Mouse (Mus musculus): ENCODE results near the gene Ifrd2.

- TF ChIP-seq EP300 (IDR thresholded peaks at IDR 0.05; ENCODE audit: low read depth) = no peak
- no peak for TF ChIP-seq CTCF (IDR thresholded peaks at IDR 0.05; ENCODE audit: low read depth)
Observed at GRCm38 (mm10) chr9:107586504-107586903, 938 bp upstream of the Ifrd2 start.

Data from liver, embryonic 14.5 days (tissue).